In genomic region chr4:105291503-105291902, GRCm38 (mm10) we compare ENCODE assay signal across 12 mouse cellular contexts.
DNase-seq lines count a peak whose midpoint lies in the region; ATAC-seq and TF ChIP-seq lines count a peak whose summit lies in the region.
"Had no signal": no experiment of that assay in that cellular context is flagged by ENCODE, and none has a peak within 500 bp of the region (broad histone marks: within the 10 kb centered on the region; RNA-seq: fewer than 3 reads in every experiment).

No protein-coding gene starts in this region.

- H3K9me3 ChIP-seq in CH12.LX (replicated peaks; ENCODE audit: low read length) = no peaks in the 10 kb centered on the region
- no peaks in the 10 kb centered on the region for H3K9me3 ChIP-seq in E14TG2a.4 (ENCODE audit: low read length)
- no peaks in the 10 kb centered on the region for H3K9me3 ChIP-seq in embryonic facial prominence, embryonic 14.5 days (ENCODE audit: control insufficient read depth, low read length)
- H3K9me3 ChIP-seq: hindbrain, embryonic 12.5 days; megakaryocyte, embryonic 14.5 days had no signal

- no peaks in the 10 kb centered on the region for H3K36me3 ChIP-seq in CH12.LX (replicated peaks in 1 of 2; ENCODE audit: control insufficient read depth in 1 of 2, insufficient read depth in 1 of 2, low read length in 1 of 2)
- no peaks in the 10 kb centered on the region for H3K36me3 ChIP-seq in E14TG2a.4 (ENCODE audit: insufficient read depth, low read length)
- H3K36me3 ChIP-seq in embryonic facial prominence, embryonic 14.5 days (ENCODE audit: control insufficient read depth, insufficient read depth, low read length) = no peaks in the 10 kb centered on the region
- H3K36me3 ChIP-seq: hindbrain, embryonic 12.5 days had no signal

- WGBS in embryonic facial prominence, embryonic 14.5 days = 11% methylated on average over 1 of the region's 1 CpGs

- peak; percentile 32 for DNase-seq in kidney, postnatal 10 days
- no peak for DNase-seq in kidney, postnatal 25 days
- DNase-seq in CH12.LX (ENCODE audit: extremely low read depth) = no peak
- DNase-seq in embryonic facial prominence, embryonic 14.5 days (ENCODE audit: low spot score) = no peak
- DNase-seq in cerebellum, adult 11-12 months = no peak
- no peak for DNase-seq in MN1 (ENCODE audit: low spot score)
- DNase-seq: cerebellum, adult 18-20 months; right cerebral cortex, postnatal 4 days had no signal

- H3K27ac ChIP-seq in CH12.LX (ENCODE audit: insufficient read depth, low read depth) = peak overlapping the region; percentile 50
- 0 out of 2 replicates have a peak overlapping the region, but pooled peaks have one; percentile 15 for H3K27ac ChIP-seq in embryonic facial prominence, embryonic 14.5 days (replicated peaks; ENCODE audit: low read depth, low read length)
- H3K27ac ChIP-seq: hindbrain, embryonic 12.5 days had no signal

- TF ChIP-seq POLR2A in CH12.LX (IDR thresholded peaks at IDR 0.05; ENCODE audit: low read depth, low read length) = no peak

- H3K27me3 ChIP-seq in CH12.LX (replicated peaks) = no peaks in the 10 kb centered on the region
- no peaks in the 10 kb centered on the region for H3K27me3 ChIP-seq in E14TG2a.4 (ENCODE audit: insufficient read depth, low read length)
- no peaks in the 10 kb centered on the region for H3K27me3 ChIP-seq in embryonic facial prominence, embryonic 14.5 days (replicated peaks; ENCODE audit: control insufficient read depth, insufficient read depth, low read length)

- TF ChIP-seq EP300 in CH12.LX (IDR thresholded peaks at IDR 0.05; ENCODE audit: low read length) = no peak

- H3K4me1 ChIP-seq in CH12.LX (ENCODE audit: control insufficient read depth in 1 of 2, insufficient read depth in 2 of 2) = peaks cover 38 to 56% of the 10 kb centered on the region in 2 experiments
- peaks cover 34% of the 10 kb centered on the region for H3K4me1 ChIP-seq in E14TG2a.4 (replicated peaks; ENCODE audit: low read depth, low read length)
- H3K4me1 ChIP-seq in embryonic facial prominence, embryonic 14.5 days (ENCODE audit: control insufficient read depth, insufficient read depth, low read length) = peaks cover 10% of the 10 kb centered on the region

- no peak overlapping the region for H3K9ac ChIP-seq in CH12.LX (ENCODE audit: insufficient read depth, low read depth)
- no peak overlapping the region for H3K9ac ChIP-seq in embryonic facial prominence, embryonic 14.5 days (ENCODE audit: low read depth, low read length)
- H3K9ac ChIP-seq: hindbrain, embryonic 12.5 days had no signal

- TF ChIP-seq RAD21 in CH12.LX (IDR thresholded peaks at IDR 0.05; ENCODE audit: low read depth, low read length) = no peak

- ATAC-seq in embryonic facial prominence, embryonic 14.5 days (ENCODE audit: low read depth) = no peak

- H3K4me3 ChIP-seq in CH12.LX (replicated peaks in 1 of 3; ENCODE audit: low read depth in 2 of 3, low read length in 2 of 3, poor library complexity in 1 of 3) (no peak overlapping the region), E14TG2a.4 (replicated peaks; ENCODE audit: low read length) (0 out of 2 replicates have a peak overlapping the region, but pooled peaks have one; percentile 13)
- H3K4me3 ChIP-seq in embryonic facial prominence, embryonic 14.5 days (ENCODE audit: low read depth, low read length) = no peak overlapping the region
- H3K4me3 ChIP-seq: erythroblast, embryonic 14.5 days; hindbrain, embryonic 12.5 days; megakaryocyte, embryonic 14.5 days had no signal

- no peaks in the 10 kb centered on the region for H3K79me2 ChIP-seq in CH12.LX (replicated peaks; ENCODE audit: control insufficient read depth, extremely low read depth, insufficient read depth, poor library complexity, severe bottlenecking)

- dilution Hi-C loops in CH12.LX (cut with MboI; ENCODE audit: extremely low pct_ligation_motif_present, extremely low pct_unique_long_range_greater_than_20kb, low sequenced_read_pairs) = no loop called here

- 0 out of 2 replicates have a peak overlapping the region, but pooled peaks have one; percentile 6 for H3K4me2 ChIP-seq in CH12.LX (ENCODE audit: insufficient read depth, low read depth, poor library complexity, severe bottlenecking)
- no peak overlapping the region for H3K4me2 ChIP-seq in embryonic facial prominence, embryonic 14.5 days (ENCODE audit: low read depth, low read length)
- H3K4me2 ChIP-seq: hindbrain, embryonic 12.5 days had no signal

- TF ChIP-seq CTCF in CH12.LX (conservative IDR thresholded peaks at IDR 0.05 in 1 of 2, IDR thresholded peaks at IDR 0.05 in 1 of 2; ENCODE audit: low read depth in 2 of 2, low read length in 2 of 2) = no peak
- TF ChIP-seq CTCF in E14TG2a.4 (conservative IDR thresholded peaks at IDR 0.05; ENCODE audit: low read length) = no peak

- in situ Hi-C loops in CH12.LX (cut with MboI; ENCODE audit: low pct_ligation_motif_present, low pct_unique_long_range_greater_than_20kb, low sequenced_read_pairs) = no loop called here

TF ChIP-seq in CH12.LX, 34 proteins besides CTCF, POLR2A, EP300 and RAD21:
- TF ChIP-seq SMC3 (IDR thresholded peaks at IDR 0.05; ENCODE audit: low read depth, low read length) = no peak
- no peak for TF ChIP-seq POLR2AphosphoS2 (IDR thresholded peaks at IDR 0.05; ENCODE audit: low read depth, low read length)
- no peak for TF ChIP-seq ZC3H11A (IDR thresholded peaks at IDR 0.05; ENCODE audit: low read depth, low read length)
- no peak for TF ChIP-seq E2F4 (IDR thresholded peaks at IDR 0.05; ENCODE audit: insufficient replicate concordance, low read depth, low read length)
- TF ChIP-seq ELF1 (IDR thresholded peaks at IDR 0.05; ENCODE audit: low read depth, low read length) = no peak
- no peak for TF ChIP-seq UBTF (IDR thresholded peaks at IDR 0.05; ENCODE audit: low read depth, low read length)
- no peak for TF ChIP-seq TCF12 (IDR thresholded peaks at IDR 0.05; ENCODE audit: low read depth, low read length)
